Mouse (Mus musculus) ES-Bruce4 (cell line): ENCODE results near the gene Gm17617.

ENCODE experiments used
- CTCF ChIP-seq: IDR thresholded peaks from one replicate; pipeline ENCODE4 v1.8.1; 2011; ENCODE audit warnings: low read depth, low read length
- POLR2A ChIP-seq: IDR thresholded peaks from one replicate; pipeline ENCODE4 v1.8.1; 2011; ENCODE audit warnings: low read length; ENCODE audit not compliant: insufficient read depth

- TF ChIP-seq CTCF = peak; percentile 7
- no peak for TF ChIP-seq POLR2A
Measured at GRCm38 (mm10) chr13:55099726-55100478, 33.4 kb downstream of the Gm17617 start, which contains the start of gene Uimc1.
